Mouse (Mus musculus) ES-E14 (cell line): ENCODE results near the gene Foxp1.

Experiments used
- ZC3H11A ChIP-seq: IDR thresholded peaks from 2 replicates; pipeline ENCODE4 v1.6.1; 2012; ENCODE audit warnings: low read depth, mild to moderate bottlenecking, inconsistent platforms, low read length, borderline replicate concordance
- ZNF384 ChIP-seq: IDR thresholded peaks from 2 replicates; pipeline ENCODE4 v1.6.1; 2012; ENCODE audit warnings: low read depth, low read length, inconsistent platforms

DNA sequence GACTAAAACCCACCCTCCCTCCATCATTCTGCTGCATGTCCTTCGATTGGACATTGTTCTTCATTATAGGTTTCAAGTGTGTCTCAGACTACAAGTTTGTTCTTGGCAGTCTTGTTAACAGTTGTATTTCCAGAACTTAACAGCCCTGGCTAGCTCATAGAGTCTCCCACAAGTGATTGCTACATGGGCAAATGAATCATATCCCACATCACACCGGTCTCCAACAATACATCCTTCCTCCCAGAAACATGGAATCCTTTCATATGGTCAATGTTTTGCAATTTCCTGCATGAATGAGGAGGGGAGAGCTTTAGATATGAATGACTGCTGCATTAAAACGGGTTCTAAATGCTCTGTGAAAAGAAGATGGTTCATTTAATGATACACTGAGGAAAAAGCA lies 178.7 kb downstream of the Foxp1 start:
- TF ChIP-seq ZC3H11A: no peak
- TF ChIP-seq ZNF384: no peak
